17 mouse cellular contexts compared by ENCODE assay signal in genomic region chr16:7446791-7447290, GRCm38 (mm10).
DNase-seq lines count a peak whose midpoint lies in the region; TF ChIP-seq lines count a peak whose summit lies in the region.
"Had no signal": no experiment of that assay in that cellular context is flagged by ENCODE, and none has a peak within 500 bp of the region (broad histone marks: within the 10 kb centered on the region; RNA-seq: fewer than 3 reads in every experiment).

No protein-coding gene starts in this region.

- peak; percentile 8 for DNase-seq in adrenal gland, postnatal 10 days
- no peak for DNase-seq in adrenal gland, postnatal 4 days (ENCODE audit: low spot score in 2 of 2)
- DNase-seq in heart, postnatal 10 days = peak; percentile 15 to 21
- no peak for DNase-seq in heart, postnatal 4 days
- DNase-seq in layer of hippocampus, adult 2 months (ENCODE audit: low spot score in 2 of 2) = no peak
- no peak for DNase-seq in layer of hippocampus, postnatal 10 days (ENCODE audit: low spot score in 2 of 2)
- peak; percentile 12 for DNase-seq in skeletal muscle tissue, adult 2 months (ENCODE audit: low read depth, low spot score)
- no peak for DNase-seq in retina, embryonic 14.5 days (ENCODE audit: low spot score)
- DNase-seq: B cell, adult 2 months; lung, postnatal 14 days; right cerebral cortex, postnatal 14 days; thymus, postnatal 25 days had no signal

- no peak for TF ChIP-seq CTCF in layer of hippocampus, adult 2 months (conservative IDR thresholded peaks at IDR 0.05)

- H3K4me3 ChIP-seq in layer of hippocampus, adult 2 months = no peak overlapping the region
- H3K4me3 ChIP-seq: embryonic facial prominence, embryonic 10.5 days; intestine, embryonic 15.5 days; limb, embryonic 13.5 days; liver, embryonic 15.5 days; midbrain, embryonic 10.5 days had no signal

- H3K27ac ChIP-seq in layer of hippocampus, adult 2 months = peak overlapping the region; percentile 14; the same call in 1 of the 2 replicates
- H3K27ac ChIP-seq: embryonic facial prominence, embryonic 10.5 days; intestine, embryonic 15.5 days; liver, embryonic 15.5 days; midbrain, embryonic 10.5 days had no signal

- intact Hi-C loops in heart, postnatal 10 days (cut with DNase I) = no loop called here

Comparison
In these comparisons a context has a peak if more than half of its experiments do, and no peak if none do; other contexts are left out.
1. DNase-seq: peak in adrenal gland, postnatal 10 days (single experiment), heart, postnatal 10 days (2 of 2) and skeletal muscle tissue, adult 2 months (single experiment); none in adrenal gland, postnatal 4 days (0 of 2), heart, postnatal 4 days (single experiment), layer of hippocampus, adult 2 months (0 of 2), layer of hippocampus, postnatal 10 days (0 of 2) and retina, embryonic 14.5 days (single experiment).